Mouse (Mus musculus) intestine, embryonic 14.5 days (tissue): Measurements from ENCODE around the gene Rhbdl1. TPM values are rescaled to one million over a fixed set of nuclear protein-coding genes. Genes with fewer than 3 reads are reported as not detected.
A peak's percentile ranks its signal among the peaks of the same experiment; 100 is the strongest.

Experiments
- ATAC-seq: fragments of 200-750 bp; cut with Nextera tagmentation; replicated peaks from 2 replicates; pipeline ENCODE4 v1.8.0; 2017; ENCODE audit warnings: low read depth, moderate number of reproducible peaks, moderate TSS enrichment, moderate library complexity; ENCODE audit not compliant: low FRiP score, low TSS enrichment
- DNase-seq: peaks from one replicate; pipeline ENCODE4 v3.0.0-alpha.2; 2018; ENCODE audit warnings: low spot score
- H3K27ac ChIP-seq: fragments of 300-500 bp; sonication (generic); 2 replicates; pipeline ENCODE4 v1.5.1; 2014; ENCODE audit warnings: low read depth, mild to moderate bottlenecking, control low read depth
- H3K27me3 ChIP-seq: fragments of 300-500 bp; sonication (generic); replicated peaks from 2 replicates; pipeline ENCODE4 v1.6.1; 2014; ENCODE audit warnings: low read length, control low read depth; ENCODE audit not compliant: control insufficient read depth, insufficient read depth
- H3K36me3 ChIP-seq: fragments of 300-500 bp; sonication (generic); 2 replicates; pipeline ENCODE4 v1.6.1; 2014; ENCODE audit warnings: low read length, control low read depth; ENCODE audit not compliant: control insufficient read depth, insufficient read depth
- H3K4me1 ChIP-seq: fragments of 300-500 bp; sonication (generic); replicated peaks from 2 replicates; pipeline ENCODE4 v1.6.1; 2014; ENCODE audit warnings: low read length, control low read depth, mixed read lengths; ENCODE audit not compliant: control insufficient read depth, insufficient read depth
- H3K4me2 ChIP-seq: fragments of 300-500 bp; sonication (generic); 2 replicates; pipeline ENCODE4 v1.6.1; 2014; ENCODE audit warnings: low read length
- H3K4me3 ChIP-seq: fragments of 300-500 bp; sonication (generic); 2 replicates; pipeline ENCODE4 v1.5.1; 2014; ENCODE audit warnings: low read depth, low read length, control low read depth, mixed read lengths
- H3K9ac ChIP-seq: fragments of 300-500 bp; sonication (generic); 2 replicates; pipeline ENCODE4 v1.6.1; 2014; ENCODE audit warnings: mild to moderate bottlenecking, low read length
- H3K9me3 ChIP-seq: fragments of 300-500 bp; sonication (generic); 2 replicates; pipeline ENCODE4 v1.6.1; 2016; ENCODE audit warnings: low read length, control low read depth; ENCODE audit not compliant: control insufficient read depth
- WGBS: fragments of 180-500 bp; shearing (Covaris S2); extraction: QIAGEN DNeasy Blood & Tissue Kit; methylation state at CpG from one replicate; pipeline ENCODE4 v1.1.7; 2014; 5-methylcytosine and 5-hydroxymethylcytosine counted together
- polyA plus RNA-seq: library from polyadenylated mRNA; unstranded; fragments of >200 nt; fragmentation: Nextera tagmentation; extraction: Ambion mirVana; gene quantifications from 2 replicates; pipeline ENCODE4 v1.2.1, GENCODE M21; 2014

The Rhbdl1 gene
- polyA plus RNA-seq, 1 experiment from 2014 or later, result 1.3 TPM

DNA sequence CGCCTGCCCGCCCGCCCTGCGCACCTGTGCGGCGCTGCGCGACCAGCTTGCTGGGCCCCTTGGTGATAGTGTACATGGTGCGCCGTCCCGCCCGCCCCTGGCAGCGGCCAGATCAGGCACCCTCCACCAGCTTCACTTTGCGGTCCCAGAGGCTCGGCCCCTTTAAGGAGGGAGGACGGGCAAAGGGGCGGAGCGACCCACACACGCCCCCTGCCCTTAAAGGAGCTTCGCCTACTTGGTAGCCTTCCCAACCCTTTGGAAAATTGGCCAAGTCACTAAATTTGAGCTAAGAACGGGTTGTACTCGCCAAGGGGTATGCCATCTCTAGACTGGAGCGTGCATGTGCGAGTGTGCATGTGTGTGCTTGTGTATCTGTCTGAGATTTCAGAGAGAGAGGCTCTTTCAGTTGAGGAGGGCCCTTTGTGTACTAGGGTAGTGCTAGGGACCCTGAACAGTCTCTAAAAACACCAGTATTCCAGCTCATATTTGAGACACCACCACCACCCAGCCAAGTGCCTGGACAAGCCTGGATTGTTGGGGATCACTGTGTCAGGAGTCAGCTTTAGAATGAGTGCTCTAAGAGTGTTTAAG lies 31.6 kb upstream of the Rhbdl1 start, which contains the start of gene Mcrip2:
Mcrip2 (minus strand) TSS at position 164 of the 591 bp plus-strand sequence.
- Histone ChIP-seq H3K4me3 (peak within 1 kb of the TSS; percentile 72), H3K9ac (peak within 1 kb of the TSS; percentile 34), H3K9me3 (no peaks in the 10 kb centered on the region), H3K27me3 (no peaks in the 10 kb centered on the region), H3K36me3 (no peaks in the 10 kb centered on the region), H3K4me1 (peaks cover 7% of the 10 kb centered on the region; the same call in 1 of the 2 replicates), H3K27ac (no peak within 1 kb of the TSS), H3K4me2 (peak within 1 kb of the TSS; percentile 70)
- DNase-seq, result peak; percentile 85
- WGBS, result under 1% methylated on average over 15 of the region's 24 CpGs
- peak; percentile 82 for ATAC-seq

DNA sequence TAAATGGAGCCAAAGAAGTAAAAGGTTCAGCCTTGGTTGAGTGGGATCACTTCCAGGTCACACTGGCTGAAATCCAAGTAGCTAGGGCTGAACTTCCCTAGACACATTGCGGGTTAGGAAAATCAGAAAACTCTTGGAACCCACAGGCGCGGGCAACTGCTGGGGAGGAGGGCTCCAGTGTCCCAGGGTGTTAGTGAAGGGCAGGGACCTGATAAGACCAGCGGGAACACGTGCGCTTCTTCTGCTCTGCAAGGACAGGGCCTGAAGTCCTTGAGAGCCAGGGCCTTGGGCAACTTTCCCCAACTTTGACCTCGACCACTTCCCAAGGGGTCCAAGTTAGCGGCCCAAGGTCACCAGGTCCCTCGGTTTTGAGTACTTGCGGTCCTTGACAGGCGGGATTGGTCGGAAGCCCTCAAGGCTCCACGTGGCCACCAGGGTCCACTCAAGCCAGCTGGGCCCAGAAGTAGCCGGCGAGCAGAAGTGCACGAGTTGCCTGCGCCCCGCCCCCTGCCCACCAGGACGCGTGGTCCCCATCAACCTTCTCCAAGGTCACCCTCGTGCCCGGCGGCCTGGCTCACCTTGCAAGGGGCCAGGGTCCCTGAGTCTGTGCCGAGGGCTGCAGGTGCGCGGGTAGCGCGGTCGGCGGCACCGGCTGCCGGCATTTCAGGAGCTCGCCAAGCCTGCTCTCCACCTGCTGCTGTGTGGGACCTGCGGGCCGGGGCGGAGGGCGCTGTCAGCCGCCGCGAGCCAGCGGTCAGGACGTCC lies 30.9 kb upstream of the Rhbdl1 start:
- under 1% methylated on average over 40 of the region's 42 CpGs for WGBS
- DNase-seq, result peak; percentile 73
- H3K36me3 ChIP-seq, result no peaks in the 10 kb centered on the region
- peak; percentile 61 for ATAC-seq
- no peak overlapping the region for H3K27ac ChIP-seq
- H3K4me2 ChIP-seq, result peak overlapping the region; percentile 70
- no peaks in the 10 kb centered on the region for H3K27me3 ChIP-seq
- H3K9me3 ChIP-seq, result no peaks in the 10 kb centered on the region
- peaks cover 7% of the 10 kb centered on the region; the same call in 1 of the 2 replicates for H3K4me1 ChIP-seq
- peak overlapping the region; percentile 72 for H3K4me3 ChIP-seq
- H3K9ac ChIP-seq, result peak overlapping the region; percentile 34

- no peak for ATAC-seq
- 18% methylated on average over 7 of the region's 7 CpGs for WGBS
- no peak overlapping the region for H3K27ac ChIP-seq
- no peaks in the 10 kb centered on the region for H3K36me3 ChIP-seq
- H3K9me3 ChIP-seq, result no peaks in the 10 kb centered on the region
- H3K27me3 ChIP-seq, result no peaks in the 10 kb centered on the region
- H3K9ac ChIP-seq, result peak overlapping the region; percentile 34
- no peak for DNase-seq
- peak overlapping the region; percentile 70 for H3K4me2 ChIP-seq
- peaks cover 7% of the 10 kb centered on the region; the same call in 1 of the 2 replicates for H3K4me1 ChIP-seq
- peak overlapping the region; percentile 72 for H3K4me3 ChIP-seq
Measured at GRCm38 (mm10) chr17:25867509-25867835, 30.4 kb upstream of the Rhbdl1 start.

DNA sequence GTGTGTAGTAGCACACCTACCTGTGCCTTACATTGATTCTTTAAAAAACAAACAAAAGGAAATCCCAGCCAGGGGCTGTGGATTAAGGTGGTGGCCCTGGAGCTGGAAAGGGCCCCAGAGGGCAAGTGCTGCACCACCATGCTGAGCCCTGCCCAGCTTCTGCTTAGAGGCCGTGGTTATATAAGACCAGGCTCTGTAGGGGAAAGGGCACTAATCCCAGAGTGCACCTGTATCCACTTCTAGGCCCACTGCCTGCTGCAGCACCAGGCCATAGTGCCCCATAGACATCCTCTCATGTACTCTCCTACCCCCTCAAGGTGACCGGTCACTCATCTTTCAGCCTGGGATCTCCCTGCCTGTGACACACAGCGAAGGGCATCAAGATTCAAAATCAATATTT lies 29.1 kb upstream of the Rhbdl1 start:
- no peak overlapping the region for H3K27ac ChIP-seq

GRCm38 (mm10) chr17:25865288-25865687 lies 28.2 kb upstream of the Rhbdl1 start:
- ATAC-seq (no peak), DNase-seq (no peak)
- H3K4me3 ChIP-seq, result no peak overlapping the region
- no peaks in the 10 kb centered on the region for H3K27me3 ChIP-seq
- H3K4me1 ChIP-seq, result peaks cover 14% of the 10 kb centered on the region; the same call in 1 of the 2 replicates
- H3K27ac ChIP-seq, result no peak overlapping the region
- no peaks in the 10 kb centered on the region for H3K9me3 ChIP-seq
- H3K9ac ChIP-seq, result no peak overlapping the region
- H3K36me3 ChIP-seq, result no peaks in the 10 kb centered on the region
- H3K4me2 ChIP-seq, result no peak overlapping the region
- 89% methylated on average over 11 of the region's 11 CpGs for WGBS

More for the DNA sequence above, 29.1 kb upstream of the Rhbdl1 start:
- Histone ChIP-seq H3K4me3 (no peak overlapping the region), H3K9ac (no peak overlapping the region), H3K36me3 (no peaks in the 10 kb centered on the region), H3K27me3 (no peaks in the 10 kb centered on the region), H3K9me3 (no peaks in the 10 kb centered on the region), H3K4me2 (no peak overlapping the region), H3K4me1 (peaks cover 7% of the 10 kb centered on the region; the same call in 1 of the 2 replicates)
- DNase-seq (no peak), ATAC-seq (no peak)
- WGBS, result 83% methylated on average over 3 of the region's 3 CpGs

- Histone ChIP-seq H3K27me3 (no peaks in the 10 kb centered on the region), H3K4me2 (no peak overlapping the region), H3K9me3 (no peaks in the 10 kb centered on the region), H3K4me1 (peaks cover 16% of the 10 kb centered on the region), H3K9ac (no peak overlapping the region), H3K4me3 (no peak overlapping the region), H3K36me3 (no peaks in the 10 kb centered on the region), H3K27ac (no peak overlapping the region)
- WGBS, result 89% methylated on average over 14 of the region's 14 CpGs
- ATAC-seq (no peak), DNase-seq (no peak)
Measured at GRCm38 (mm10) chr17:25864311-25864710, 27.2 kb upstream of the Rhbdl1 start.

GRCm38 (mm10) chr17:25863681-25864080 lies 26.6 kb upstream of the Rhbdl1 start:
- no peak overlapping the region for H3K4me3 ChIP-seq
- DNase-seq, result no peak
- H3K9me3 ChIP-seq, result no peaks in the 10 kb centered on the region
- H3K27ac ChIP-seq, result no peak overlapping the region
- WGBS, result 84% methylated on average over 6 of the region's 6 CpGs
- H3K27me3 ChIP-seq, result no peaks in the 10 kb centered on the region
- H3K4me2 ChIP-seq, result no peak overlapping the region
- no peak for ATAC-seq
- no peak overlapping the region for H3K9ac ChIP-seq
- no peaks in the 10 kb centered on the region for H3K36me3 ChIP-seq
- H3K4me1 ChIP-seq, result peaks cover 16% of the 10 kb centered on the region

GRCm38 (mm10) chr17:25861704-25862612 lies 24.9 kb upstream of the Rhbdl1 start:
- H3K27ac ChIP-seq, result peak overlapping the region; percentile 83
- peak overlapping the region; percentile 75 for H3K4me2 ChIP-seq
- H3K9me3 ChIP-seq, result no peaks in the 10 kb centered on the region
- H3K4me3 ChIP-seq, result peak overlapping the region; percentile 63
- H3K27me3 ChIP-seq, result no peaks in the 10 kb centered on the region
- H3K36me3 ChIP-seq, result no peaks in the 10 kb centered on the region; the same call in 1 of the 2 replicates
- peaks cover 9% of the 10 kb centered on the region for H3K4me1 ChIP-seq
- no peak for ATAC-seq
- DNase-seq, result no peak
- peak overlapping the region; percentile 75 for H3K9ac ChIP-seq
- 11% methylated on average over 6 of the region's 6 CpGs for WGBS
